Mouse (Mus musculus) CH12F3 (cell line): ENCODE results near the gene Rfc2.

Source experiments
- in situ Hi-C: fragments of 300-500 bp; cut with MboI; formaldehyde crosslinking; loops from 2 replicates; pipeline ENCODE4 v1.14.3; 2020; ENCODE audit warnings: low sequenced_read_pairs

Gene Rfc2

GRCm38 (mm10) chr5:134604376-134604775, 23.2 kb downstream of the Rfc2 start:
- in situ Hi-C loops: no loop called here

- in situ Hi-C loops: no loop called here
Observed at GRCm38 (mm10) chr5:134606314-134606713, 25.1 kb downstream of the Rfc2 start.

GRCm38 (mm10) chr5:134607121-134607520, 26.0 kb downstream of the Rfc2 start:
- in situ Hi-C loops: no loop called here

- in situ Hi-C loops: loop anchor here (10.0 kb wide), 1 partner anchor 105 kb away; no protein-coding TSS in a partner anchor
Observed at GRCm38 (mm10) chr5:134609916-134610643, 28.9 kb downstream of the Rfc2 start.

GRCm38 (mm10) chr5:134611810-134612521, 30.8 kb downstream of the Rfc2 start:
- in situ Hi-C loops: loop anchor here (10.0 kb wide), 1 partner anchor 107 kb away; no protein-coding TSS in a partner anchor

GRCm38 (mm10) chr5:134613727-134614126, 32.6 kb downstream of the Rfc2 start:
- in situ Hi-C loops: loop anchor here (10.0 kb wide), 1 partner anchor 109 kb away; no protein-coding TSS in a partner anchor

GRCm38 (mm10) chr5:134614296-134614695, 33.1 kb downstream of the Rfc2 start:
- in situ Hi-C loops: loop anchor here (10.0 kb wide), 1 partner anchor 109 kb away; no protein-coding TSS in a partner anchor

- in situ Hi-C loops: loop anchor here (5.0 to 10.0 kb wide), 2 partner anchors 33 to 110 kb away; partner anchors contain the start of gene Rfc2
Observed at GRCm38 (mm10) chr5:134614802-134615201, 33.6 kb downstream of the Rfc2 start, which contains the start of gene Lat2. Lat2 (minus strand) TSS chr5:134615025.

GRCm38 (mm10) chr5:134615380-134615779, 34.2 kb downstream of the Rfc2 start:
- in situ Hi-C loops: loop anchor here (5.0 to 10.0 kb wide), 2 partner anchors 33 to 111 kb away; partner anchors contain the start of gene Rfc2

- in situ Hi-C loops: loop anchor here (5.0 to 10.0 kb wide), 2 partner anchors 33 to 111 kb away; partner anchors contain the start of gene Rfc2
Observed at GRCm38 (mm10) chr5:134615780-134616179, 34.6 kb downstream of the Rfc2 start.

- in situ Hi-C loops: loop anchor here (5.0 to 10.0 kb wide), 2 partner anchors 35 to 112 kb away; partner anchors contain the start of gene Rfc2
Observed at GRCm38 (mm10) chr5:134617071-134617470, 35.9 kb downstream of the Rfc2 start.

- in situ Hi-C loops: no loop called here
Observed at GRCm38 (mm10) chr5:134620457-134620856, 39.3 kb downstream of the Rfc2 start.

- in situ Hi-C loops: no loop called here
Observed at GRCm38 (mm10) chr5:134621099-134621640, 40.0 kb downstream of the Rfc2 start.

GRCm38 (mm10) chr5:134622069-134622468, 40.9 kb downstream of the Rfc2 start:
- in situ Hi-C loops: no loop called here

GRCm38 (mm10) chr5:134629508-134629907, 48.3 kb downstream of the Rfc2 start:
- in situ Hi-C loops: no loop called here

- in situ Hi-C loops: no loop called here
Observed at GRCm38 (mm10) chr5:134630835-134631234, 49.7 kb downstream of the Rfc2 start.

- in situ Hi-C loops: no loop called here
Observed at GRCm38 (mm10) chr5:134632841-134633240, 51.7 kb downstream of the Rfc2 start.

GRCm38 (mm10) chr5:134637820-134638367, 56.7 kb downstream of the Rfc2 start:
- in situ Hi-C loops: no loop called here

- in situ Hi-C loops: no loop called here
Observed at GRCm38 (mm10) chr5:134638461-134639268, 57.5 kb downstream of the Rfc2 start.

GRCm38 (mm10) chr5:134639269-134639682, 58.1 kb downstream of the Rfc2 start, which contains the start of gene Eif4h:
Eif4h (minus strand) TSS chr5:134639490.
- in situ Hi-C loops: no loop called here
